Mouse (Mus musculus): ENCODE results near the gene Gm37240.

GRCm38 (mm10) chr3:84906528-84906927, 980.8 kb downstream of the Gm37240 start:
- TF ChIP-seq POLR2A (IDR thresholded peaks at IDR 0.05; ENCODE audit: insufficient read depth, low read depth, low read length) = no peak
- no peak for TF ChIP-seq CTCF (IDR thresholded peaks at IDR 0.05; ENCODE audit: insufficient read depth, low read depth, low read length)

All from olfactory bulb, adult 2 months (tissue).